Mouse (Mus musculus): Measurements from ENCODE around the gene Zfp874b. TPM values are rescaled to one million over a fixed set of nuclear protein-coding genes. Genes with fewer than 3 reads are reported as not detected.
"Not testable (repeated sequence)": the region's sequence is repeated elsewhere in the genome, so short reads cannot be mapped to it uniquely, and the experiment has no call there.

Gene Zfp874b
- total RNA-seq (2021) = 1 to 10 TPM; 5.5 to 6.4 TPM
- long read RNA-seq, experiment 1 = 0 reads
- long read RNA-seq, experiment 2 = 0 reads

DNA sequence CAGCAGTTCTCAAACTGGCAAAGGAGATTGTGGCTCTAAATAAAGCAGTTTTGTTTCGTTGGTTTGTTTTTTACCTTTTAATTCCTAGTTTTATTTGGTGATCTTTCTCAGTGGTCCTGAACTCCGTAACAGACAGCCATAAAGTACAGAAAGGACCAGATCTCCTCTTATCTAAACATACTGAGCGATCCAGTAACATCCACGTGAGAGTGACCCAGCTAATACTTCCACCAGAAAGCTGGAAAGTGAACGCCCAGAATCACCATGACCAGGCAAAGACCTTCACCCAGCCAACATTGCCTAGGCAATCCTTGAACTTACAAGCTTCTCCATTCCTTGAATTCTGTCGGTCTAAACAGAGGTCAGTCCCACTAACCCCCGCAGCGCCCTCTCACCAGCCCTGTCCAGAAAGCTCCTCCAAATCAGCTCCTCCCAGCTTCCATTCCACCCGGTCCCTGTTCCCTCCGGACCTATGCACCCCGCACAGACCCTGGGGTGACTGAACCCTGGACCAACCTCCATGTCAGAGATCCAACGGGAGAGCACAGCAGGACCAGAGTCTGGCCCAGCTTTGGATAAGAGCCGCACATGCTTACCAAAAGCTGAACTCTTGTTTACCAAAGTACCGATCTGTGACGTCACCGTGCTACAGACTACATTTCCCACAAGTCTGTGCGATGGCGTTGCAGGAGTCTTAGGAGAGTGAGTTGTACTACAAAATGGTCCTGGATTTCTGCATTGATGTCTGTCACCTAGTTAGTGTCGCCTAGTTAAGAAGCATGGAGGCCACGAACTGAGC is at the start of gene Zfp874b:
TSS of gene Zfp874b (minus strand) at position 634 of the 799 bp plus-strand sequence.
- peak; percentile 40 to 81 for DNase-seq (ENCODE audit: low spot score in 2 of 2)

DNA sequence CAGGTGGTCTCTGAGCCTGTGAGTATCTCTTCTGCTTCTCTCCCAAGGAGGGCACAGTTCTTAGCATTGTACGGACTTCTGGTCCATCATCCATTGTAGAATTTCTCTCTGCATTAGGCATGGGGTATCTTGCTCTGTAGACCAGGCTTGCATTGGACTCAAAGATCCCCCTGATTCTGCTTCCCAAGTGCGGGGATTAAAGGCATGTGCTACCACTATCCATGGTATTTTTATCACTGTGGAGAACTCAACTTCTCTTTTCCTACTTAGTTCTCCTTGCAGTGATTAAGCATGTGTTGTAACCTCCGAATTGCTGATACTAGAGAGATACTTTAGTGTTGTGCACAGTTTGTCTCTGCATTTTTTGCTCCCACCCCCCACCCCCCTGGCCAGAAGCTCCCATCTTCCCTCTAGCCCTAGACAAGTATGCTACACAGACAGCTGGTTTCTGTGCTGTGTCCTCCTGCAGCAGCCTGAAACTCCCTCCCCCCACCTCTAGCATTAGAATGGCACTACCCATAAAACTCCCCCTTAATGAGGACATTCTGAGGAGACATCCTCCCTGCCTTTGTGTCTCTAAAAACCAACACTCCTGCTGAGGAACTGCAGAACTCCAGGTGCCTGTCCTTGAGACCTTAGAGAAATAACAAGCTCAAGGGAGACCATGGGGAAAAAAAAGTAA is 43.1 kb upstream of the Zfp874b start:
- no peak for DNase-seq (ENCODE audit: low spot score in 2 of 2)

DNA sequence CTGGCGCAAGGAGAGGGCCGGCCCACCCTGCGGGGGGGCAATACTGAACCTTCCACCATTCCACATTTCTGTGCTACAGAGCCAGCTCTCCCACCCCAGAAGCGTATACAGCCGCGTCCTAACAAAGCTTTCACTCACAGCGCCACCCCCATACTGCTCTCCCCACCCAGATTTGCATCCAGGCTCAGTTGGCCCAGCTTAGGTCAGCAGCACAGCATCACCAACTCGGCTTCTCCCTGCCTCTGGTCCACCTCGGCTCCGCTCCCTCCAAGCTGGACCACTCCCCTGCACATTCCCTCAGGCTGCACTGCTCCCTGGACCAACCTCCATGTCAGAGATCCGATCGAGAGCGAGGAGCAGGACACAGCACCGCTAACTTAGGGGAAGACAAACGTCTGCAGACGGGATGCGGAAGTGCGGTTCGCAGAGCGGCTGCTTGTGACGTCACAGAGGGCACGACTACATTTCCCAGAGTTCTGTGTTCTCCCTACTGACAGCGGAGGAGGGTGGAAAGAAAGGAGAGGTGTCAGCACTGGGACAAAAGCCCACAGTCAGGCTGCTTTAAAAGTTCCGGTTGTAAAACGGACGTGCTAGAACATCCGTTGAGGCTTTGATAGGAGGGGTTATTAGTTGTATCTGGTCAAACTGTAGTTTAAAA is 41.8 kb upstream of the Zfp874b start, which contains the start of the genes Gm26965 and Zfp87:
TSS of gene Gm26965 (minus strand) at position 399 of the 658 bp plus-strand sequence.
TSS of gene Zfp87 (minus strand) at position 425 of the 658 bp plus-strand sequence.
- peak; percentile 79 to 90 for DNase-seq (ENCODE audit: low spot score in 2 of 2)

DNA sequence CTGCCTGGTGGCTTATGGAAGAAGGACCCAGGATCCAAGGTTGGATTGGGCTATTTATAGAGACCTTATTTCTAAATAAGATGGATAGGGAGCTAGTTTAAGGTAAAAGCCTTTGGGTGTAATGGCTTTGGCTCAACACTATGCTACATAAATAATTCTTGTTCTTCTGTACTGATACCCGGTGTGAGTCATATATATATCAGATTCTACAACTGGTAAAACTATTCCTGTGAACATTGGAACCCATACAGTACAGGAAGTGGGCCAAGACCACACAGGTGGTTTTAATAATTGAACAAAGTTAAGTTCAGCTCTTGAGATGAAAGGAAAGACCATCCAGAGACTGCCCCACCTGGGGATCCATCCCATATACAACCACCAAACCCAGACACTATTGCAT is 16.9 kb upstream of the Zfp874b start:
- DNase-seq (ENCODE audit: low spot score in 2 of 2) = no peak

DNA sequence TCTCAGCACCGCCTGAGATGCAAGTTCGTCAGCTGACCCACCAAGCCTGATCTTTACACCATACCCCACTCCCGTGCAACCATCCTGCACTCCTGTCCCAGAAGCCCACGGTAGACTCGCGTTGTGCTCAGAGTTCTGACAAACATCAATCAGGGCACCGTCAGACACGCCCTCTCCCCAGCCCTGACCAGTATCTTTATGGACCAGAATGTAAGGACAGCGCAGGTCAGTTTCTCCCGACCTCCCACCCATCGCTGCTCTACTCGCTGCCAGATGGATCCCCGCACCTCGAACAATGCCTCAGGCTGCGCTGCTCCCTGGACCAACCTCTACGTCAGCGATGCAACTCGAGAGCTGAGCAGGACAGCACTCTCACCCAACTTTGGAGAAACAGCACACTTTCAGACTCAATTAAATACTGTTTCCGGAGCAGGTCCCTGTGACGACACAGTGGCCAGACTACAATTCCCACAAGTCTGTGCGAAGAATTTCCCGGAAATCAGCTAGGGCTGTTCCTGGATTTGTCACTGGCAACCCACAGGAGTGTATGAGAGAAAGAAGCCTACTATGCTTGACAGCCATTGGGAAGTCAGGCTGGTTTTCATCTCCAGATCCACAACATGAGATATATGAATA is 16.1 kb upstream of the Zfp874b start, which contains the start of gene Zfp58:
TSS of gene Zfp58 (minus strand) at position 472 of the 636 bp plus-strand sequence.
- DNase-seq (ENCODE audit: low spot score in 2 of 2) = peak; percentile 37 to 67

DNA sequence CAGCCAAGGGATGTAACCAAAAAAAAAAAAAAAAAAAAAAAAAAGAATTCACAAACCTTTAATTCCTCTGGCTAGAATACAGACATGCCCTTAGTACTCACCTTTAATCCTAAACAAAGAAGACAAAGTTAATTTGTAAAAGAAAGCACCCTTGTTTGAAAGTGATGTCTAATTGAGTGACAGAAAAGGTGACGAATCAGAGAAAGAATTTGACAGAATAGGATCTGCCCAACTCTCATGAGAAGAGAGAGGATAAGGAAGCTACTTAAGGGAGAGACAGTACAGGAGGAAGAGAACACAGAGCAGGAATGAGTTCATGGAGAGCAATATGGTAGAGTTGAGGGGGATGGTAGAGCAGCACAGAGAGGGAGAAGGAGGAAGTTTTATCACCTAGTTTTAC is 11.6 kb upstream of the Zfp874b start:
- DNase-seq (ENCODE audit: low spot score in 2 of 2) = no peak

DNA sequence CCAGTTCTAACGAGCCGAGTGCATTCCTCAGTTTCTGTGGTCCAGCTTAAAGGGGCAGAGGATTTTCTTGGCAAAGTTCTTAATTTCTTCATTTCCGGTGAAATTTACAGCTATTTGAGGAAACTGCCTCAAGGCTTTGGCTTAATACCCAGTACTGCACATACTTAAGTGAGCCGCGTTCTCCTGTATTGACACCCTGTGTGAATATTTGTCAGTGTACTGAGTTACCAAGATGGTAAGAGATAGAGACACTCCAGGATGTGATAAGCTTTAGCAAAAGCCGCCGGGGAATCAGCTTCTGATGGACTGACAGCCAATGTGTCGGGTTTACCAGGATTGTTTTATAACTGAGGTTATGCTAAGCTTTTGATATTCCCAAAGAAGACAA is 360 bp upstream of the Zfp874b start:
- no peak for DNase-seq (ENCODE audit: low spot score in 2 of 2)

DNA sequence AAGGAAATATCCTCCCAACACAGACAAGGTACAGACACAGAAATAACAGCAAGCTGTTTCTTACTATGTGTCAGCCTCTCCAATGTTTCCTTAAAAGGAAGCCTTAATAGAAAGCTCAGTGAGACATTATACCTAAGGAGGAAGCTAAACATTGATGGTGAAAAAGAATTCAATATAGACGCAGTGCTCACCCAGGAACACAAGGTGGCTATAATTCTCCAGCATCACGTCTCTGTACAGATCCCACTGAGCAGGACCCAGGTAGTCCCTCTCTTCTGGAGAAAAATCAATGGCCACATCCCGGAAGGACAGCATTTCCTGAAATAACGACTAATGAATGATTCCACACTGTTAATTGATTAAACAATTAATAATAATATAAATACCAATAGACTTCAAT is 2.5 kb downstream of the Zfp874b start:
- no peak for DNase-seq (ENCODE audit: low spot score in 2 of 2)

DNA sequence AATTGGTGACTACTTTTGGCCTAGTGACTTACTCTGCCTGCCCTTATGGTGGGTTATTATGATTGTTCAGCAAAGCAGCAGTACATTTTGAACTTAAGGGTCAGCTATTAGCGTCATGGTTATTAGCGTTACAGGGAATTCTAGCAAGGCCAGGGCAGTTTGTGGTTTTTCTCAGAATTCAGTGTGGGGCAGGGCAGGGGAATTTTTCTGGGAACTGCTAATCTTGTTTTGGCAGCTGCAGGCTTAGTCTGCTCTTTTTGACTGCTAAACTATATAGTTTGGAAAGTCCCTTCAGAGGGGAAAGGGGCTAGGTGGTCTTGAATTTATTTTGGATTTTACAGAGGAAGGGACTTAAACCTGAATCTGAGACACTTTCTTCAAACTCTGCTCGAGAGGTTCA is 14.8 kb downstream of the Zfp874b start:
- DNase-seq (ENCODE audit: low spot score in 2 of 2) = no peak

DNA sequence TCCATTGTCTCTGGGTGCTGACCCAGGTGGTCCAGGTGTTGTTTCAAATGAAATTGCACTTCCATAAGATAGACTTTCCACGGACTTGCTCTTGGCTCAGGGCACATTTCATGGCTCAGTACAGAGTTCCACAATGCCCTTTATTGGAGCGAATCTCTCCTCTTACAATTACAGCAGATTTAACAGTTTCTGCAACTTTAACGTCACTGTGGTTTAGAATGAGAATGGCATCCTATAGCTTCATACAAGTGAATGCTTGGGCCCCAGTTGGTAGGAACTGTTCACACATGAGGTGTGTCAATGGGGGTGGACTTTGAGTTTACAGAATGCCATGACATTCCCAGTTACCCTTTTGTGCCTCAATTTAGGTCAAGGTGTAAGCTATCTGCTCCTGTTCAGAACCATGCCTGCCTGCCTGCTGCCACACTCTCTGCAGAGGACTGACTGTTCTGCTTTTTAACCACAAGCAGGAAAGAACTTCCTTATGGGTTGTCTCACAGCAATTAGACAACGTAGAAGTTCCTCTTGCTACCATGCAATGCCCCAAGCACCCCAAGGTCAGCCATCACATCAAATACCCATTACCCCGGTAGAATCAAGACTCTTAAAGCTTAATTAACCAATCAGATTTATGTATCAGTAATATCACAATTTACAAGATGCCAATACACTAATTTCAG is 20.4 kb downstream of the Zfp874b start:
- not testable (repeated sequence) for DNase-seq (ENCODE audit: low spot score in 2 of 2)

DNA sequence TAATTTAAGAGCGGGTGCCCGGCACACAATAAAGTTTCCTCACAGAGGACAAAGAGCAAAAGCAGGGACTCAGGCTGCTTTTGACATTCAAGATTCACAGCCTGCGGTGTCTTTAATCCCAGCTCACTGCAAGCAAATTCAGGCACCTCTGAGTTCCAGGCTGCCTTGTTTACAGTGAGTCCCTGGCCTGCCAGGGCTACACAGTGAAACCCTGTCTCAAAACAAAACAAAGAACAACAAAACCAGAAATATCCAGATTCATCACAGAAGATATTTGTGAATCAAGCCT is 32.1 kb downstream of the Zfp874b start:
- DNase-seq (ENCODE audit: low spot score in 2 of 2) = no peak

DNA sequence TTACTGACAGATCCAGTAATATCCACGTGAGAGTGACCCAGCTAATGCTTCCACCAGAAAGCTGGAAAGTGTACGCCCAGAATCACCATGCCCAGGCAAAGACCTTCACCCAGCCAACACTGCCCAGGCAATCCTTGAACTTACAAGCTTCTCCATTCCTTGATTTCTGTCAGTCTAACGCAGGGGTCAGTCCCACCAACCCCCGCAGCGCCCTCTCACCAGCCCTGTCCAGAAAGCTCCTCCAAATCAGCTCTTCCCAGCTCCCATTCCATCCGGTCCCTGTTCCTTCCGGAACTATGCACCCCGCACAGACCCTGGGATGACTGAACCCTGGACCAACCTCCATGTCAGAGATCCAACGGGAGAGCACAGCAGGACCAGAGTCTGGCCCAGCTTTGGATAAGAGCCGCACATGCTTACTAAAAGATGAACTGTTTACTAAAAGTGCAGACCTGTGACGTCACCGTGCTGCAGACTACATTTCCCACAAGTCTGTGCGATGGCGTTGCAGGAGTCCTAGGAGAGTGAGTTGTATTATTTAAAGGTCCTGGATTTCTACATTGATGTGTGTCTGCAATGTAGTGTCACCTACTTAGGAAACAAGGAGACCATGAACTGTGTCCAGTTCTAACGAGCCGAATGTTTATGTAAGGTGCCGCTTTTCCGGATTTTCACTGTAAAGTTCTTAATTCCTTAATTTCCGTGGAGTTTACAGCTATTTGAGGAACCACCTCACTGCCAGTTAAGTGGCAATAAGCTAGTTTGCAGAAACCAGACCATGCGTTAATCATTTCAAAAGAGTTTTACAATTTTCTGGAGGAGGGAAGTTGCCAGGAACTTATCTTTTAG is 32.7 kb downstream of the Zfp874b start, which contains the start of gene Zfp874a:
TSS of gene Zfp874a (minus strand) at position 453 of the 849 bp plus-strand sequence.
- DNase-seq (ENCODE audit: low spot score in 2 of 2) = peak; percentile 33 to 85

DNA sequence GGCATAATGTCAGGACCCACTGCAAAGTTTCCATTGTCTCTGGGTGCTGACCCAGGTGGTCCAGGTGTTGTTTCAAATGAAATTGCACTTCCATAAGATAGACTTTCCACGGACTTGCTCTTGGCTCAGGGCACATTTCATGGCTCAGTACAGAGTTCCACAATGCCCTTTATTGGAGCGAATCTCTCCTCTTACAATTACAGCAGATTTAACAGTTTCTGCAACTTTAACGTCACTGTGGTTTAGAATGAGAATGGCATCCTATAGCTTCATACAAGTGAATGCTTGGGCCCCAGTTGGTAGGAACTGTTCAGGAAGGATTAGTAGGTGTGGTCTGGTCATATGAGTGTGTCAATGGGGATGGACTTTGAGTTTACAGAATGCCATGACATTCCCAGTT is 47.0 kb downstream of the Zfp874b start:
- DNase-seq (ENCODE audit: low spot score in 2 of 2) = not testable (repeated sequence)

DNA sequence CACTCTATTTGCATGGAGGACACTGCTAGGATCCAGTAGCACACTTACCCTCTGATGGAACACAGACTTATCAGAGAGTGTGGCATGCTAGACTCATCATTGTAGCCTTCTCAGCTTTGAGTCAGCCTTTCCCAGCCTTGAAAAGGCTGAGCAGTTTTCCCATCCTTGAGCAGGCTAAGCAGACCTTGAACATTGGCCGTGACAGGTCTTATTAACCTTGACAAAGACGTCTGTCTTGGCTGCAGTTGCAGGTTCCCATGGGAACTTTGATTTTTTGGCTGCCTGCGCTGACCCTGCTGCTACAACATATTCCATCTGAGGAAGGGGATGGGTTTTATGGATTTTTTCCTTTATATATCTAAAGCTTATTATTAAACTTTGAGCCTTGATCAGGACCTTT is 55.9 kb downstream of the Zfp874b start:
- no peak for DNase-seq (ENCODE audit: low spot score in 2 of 2)

DNA sequence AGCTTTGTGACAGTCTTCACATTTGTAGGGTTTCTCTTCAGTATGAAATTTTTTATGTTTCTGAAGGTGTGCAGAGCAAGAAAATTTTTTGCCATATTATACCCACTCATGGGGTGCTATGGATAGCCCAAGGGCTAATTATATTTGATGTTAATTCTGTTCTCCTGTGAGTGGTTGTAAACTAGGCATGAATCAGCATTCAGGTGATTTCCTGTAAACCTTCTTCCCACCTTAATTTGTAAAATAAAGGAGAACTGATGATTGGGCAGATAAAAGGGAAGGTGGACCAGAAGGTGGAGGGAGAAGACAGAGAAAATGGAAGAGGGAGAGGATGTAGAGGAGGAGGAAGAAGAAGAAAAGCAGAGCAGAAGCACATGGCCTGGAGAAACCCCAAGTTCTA is 58.4 kb downstream of the Zfp874b start:
- not testable (repeated sequence) for DNase-seq (ENCODE audit: low spot score in 2 of 2)

DNA sequence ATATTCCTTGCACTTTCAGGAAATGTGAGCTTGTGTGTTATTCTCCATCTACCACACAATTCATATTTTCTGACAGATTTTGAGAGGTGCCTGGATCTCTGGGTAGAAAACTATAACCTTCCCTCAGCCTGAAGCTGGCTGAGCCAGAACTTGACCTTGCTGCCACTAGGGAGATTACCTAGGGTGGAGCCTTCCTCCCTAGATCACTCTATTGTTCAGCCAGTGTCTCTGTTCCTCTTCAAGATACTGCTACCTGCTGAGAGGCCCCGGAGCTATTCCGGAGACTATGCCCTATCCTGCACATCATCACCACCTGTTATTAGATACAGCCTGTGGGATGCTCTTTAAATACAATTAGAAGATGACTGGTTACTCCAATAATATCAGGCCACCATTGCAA is 61.5 kb downstream of the Zfp874b start:
- DNase-seq (ENCODE audit: low spot score in 2 of 2) = not testable (repeated sequence)

Measured in gastrocnemius, postnatal 4 days (tissue).